Mouse (Mus musculus): ENCODE data around the gene Commd8. TPM values are rescaled to one million over a fixed set of nuclear protein-coding genes. Genes with fewer than 3 reads are reported as not detected.

Commd8 gene
- polyA plus RNA-seq, 1 experiment from 2014 or later = 117 TPM

DNA sequence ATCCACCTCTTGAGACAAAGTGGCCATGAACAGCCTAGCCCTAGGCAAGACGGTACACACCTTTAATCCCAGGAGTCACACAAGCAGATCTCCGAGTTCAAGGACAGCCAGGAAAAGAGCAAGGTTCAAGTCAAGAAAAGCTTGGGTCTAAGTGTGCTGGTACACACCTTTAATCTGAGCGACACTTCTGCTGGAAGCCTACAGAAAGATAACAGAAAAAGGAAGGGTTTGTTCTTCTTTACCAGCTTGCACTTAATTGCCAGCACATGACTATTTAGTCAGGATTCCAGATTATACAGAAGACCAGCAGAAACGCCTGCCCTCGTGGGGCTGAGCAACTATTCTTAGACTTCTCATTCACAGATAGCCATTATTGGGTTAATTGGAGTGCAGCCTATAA lies 23.9 kb upstream of the Commd8 start:
- 81% methylated on average over 5 of the region's 5 CpGs for WGBS
- H3K27me3 ChIP-seq (ENCODE audit: control insufficient read depth, insufficient read depth, low read length) = no peaks in the 10 kb centered on the region
- no peak overlapping the region for H3K9ac ChIP-seq (ENCODE audit: low read length)
- H3K9me3 ChIP-seq (ENCODE audit: control insufficient read depth, low read length) = no peaks in the 10 kb centered on the region
- DNase-seq (ENCODE audit: low spot score) = no peak
- H3K4me3 ChIP-seq (ENCODE audit: low read depth, low read length) = no peak overlapping the region
- H3K4me1 ChIP-seq (replicated peaks; ENCODE audit: control insufficient read depth, insufficient read depth) = no peaks in the 10 kb centered on the region
- H3K36me3 ChIP-seq (ENCODE audit: control insufficient read depth, insufficient read depth, low read length) = no peaks in the 10 kb centered on the region
- no peak overlapping the region for H3K27ac ChIP-seq (replicated peaks)
- H3K4me2 ChIP-seq (replicated peaks; ENCODE audit: low read depth) = no peak overlapping the region
- TF ChIP-seq EP300 (optimal IDR thresholded peaks at IDR 0.05) = no peak
- TF ChIP-seq CTCF (IDR thresholded peaks at IDR 0.05; ENCODE audit: low read depth) = no peak
- no peak for ATAC-seq (ENCODE audit: low FRiP score, low TSS enrichment)

DNA sequence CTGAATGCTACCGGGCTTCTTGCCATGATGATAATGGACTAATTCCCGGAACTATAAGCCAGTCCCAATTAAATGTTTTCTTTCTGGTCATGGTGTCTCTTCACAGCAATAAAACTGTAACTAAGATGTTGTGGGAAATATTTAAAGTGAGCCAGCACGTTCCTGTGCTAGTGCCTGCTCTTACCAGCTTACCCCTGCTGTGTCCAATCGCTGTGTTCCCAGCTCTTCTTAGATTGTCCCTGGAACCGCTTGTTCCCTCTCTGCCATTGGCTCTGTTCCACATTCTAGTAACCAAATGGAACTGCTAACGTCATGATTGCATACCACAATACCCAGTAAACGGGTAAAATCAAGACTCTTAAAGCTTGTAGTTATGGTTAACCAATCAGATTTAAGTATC lies 23.2 kb upstream of the Commd8 start:
- Histone ChIP-seq H3K4me1 (replicated peaks; ENCODE audit: control insufficient read depth, insufficient read depth) (no peaks in the 10 kb centered on the region), H3K4me2 (replicated peaks; ENCODE audit: low read depth) (no peak overlapping the region), H3K9me3 (ENCODE audit: control insufficient read depth, low read length) (no peaks in the 10 kb centered on the region), H3K27me3 (ENCODE audit: control insufficient read depth, insufficient read depth, low read length) (no peaks in the 10 kb centered on the region), H3K4me3 (ENCODE audit: low read depth, low read length) (no peak overlapping the region), H3K27ac (replicated peaks) (no peak overlapping the region), H3K9ac (ENCODE audit: low read length) (no peak overlapping the region), H3K36me3 (ENCODE audit: control insufficient read depth, insufficient read depth, low read length) (no peaks in the 10 kb centered on the region)
- ATAC-seq (ENCODE audit: low FRiP score, low TSS enrichment) (no peak), DNase-seq (ENCODE audit: low spot score) (no peak)
- WGBS = 83% methylated on average over 7 of the region's 7 CpGs
- no peak for TF ChIP-seq CTCF (IDR thresholded peaks at IDR 0.05; ENCODE audit: low read depth)
- no peak for TF ChIP-seq EP300 (optimal IDR thresholded peaks at IDR 0.05)

DNA sequence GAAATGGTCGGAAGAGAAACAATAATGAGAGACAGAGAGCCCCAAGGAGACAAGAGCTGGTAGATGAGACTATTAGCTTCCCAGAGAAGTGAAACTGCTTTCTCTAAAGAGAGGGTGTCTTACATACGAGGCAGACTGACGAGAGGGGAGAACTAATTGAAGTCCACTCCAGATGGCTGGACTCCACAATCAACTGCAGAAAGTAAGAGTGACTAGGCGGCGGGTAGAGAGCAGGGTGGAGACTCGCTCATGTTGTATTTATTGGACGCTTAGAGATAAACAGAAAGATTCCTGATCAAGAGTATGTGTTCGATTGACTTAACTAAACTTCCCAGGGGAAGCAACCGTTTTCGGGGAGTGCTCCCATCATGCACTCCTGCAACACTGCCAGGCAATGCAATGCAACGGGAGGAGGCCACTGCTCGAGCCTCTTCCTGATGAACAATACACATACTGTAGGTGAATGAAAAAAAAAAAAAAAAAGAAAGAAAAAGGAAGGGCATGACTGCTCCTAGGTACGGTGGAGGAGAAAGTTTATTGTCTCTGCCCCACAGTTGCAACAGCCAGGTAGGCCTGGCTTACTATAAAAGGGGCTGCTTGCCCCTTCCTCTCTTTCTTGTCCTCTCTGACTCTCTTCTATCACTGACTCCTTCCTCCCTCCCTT lies 16.6 kb upstream of the Commd8 start:
- no peaks in the 10 kb centered on the region for H3K9me3 ChIP-seq (ENCODE audit: control insufficient read depth, low read length)
- H3K36me3 ChIP-seq (ENCODE audit: control insufficient read depth, insufficient read depth, low read length) = no peaks in the 10 kb centered on the region
- H3K27ac ChIP-seq (replicated peaks) = no peak overlapping the region
- ATAC-seq (ENCODE audit: low FRiP score, low TSS enrichment) (no peak), DNase-seq (ENCODE audit: low spot score) (no peak)
- no peak overlapping the region for H3K9ac ChIP-seq (ENCODE audit: low read length)
- H3K4me3 ChIP-seq (ENCODE audit: low read depth, low read length) = no peak overlapping the region
- no peak for TF ChIP-seq CTCF (IDR thresholded peaks at IDR 0.05; ENCODE audit: low read depth)
- no peak for TF ChIP-seq EP300 (optimal IDR thresholded peaks at IDR 0.05)
- no peaks in the 10 kb centered on the region for H3K4me1 ChIP-seq (replicated peaks; ENCODE audit: control insufficient read depth, insufficient read depth)
- no peaks in the 10 kb centered on the region for H3K27me3 ChIP-seq (ENCODE audit: control insufficient read depth, insufficient read depth, low read length)
- 0 out of 2 replicates have a peak overlapping the region, but pooled peaks have one; percentile 25 for H3K4me2 ChIP-seq (replicated peaks; ENCODE audit: low read depth)
- 65% methylated on average over 13 of the region's 13 CpGs for WGBS

DNA sequence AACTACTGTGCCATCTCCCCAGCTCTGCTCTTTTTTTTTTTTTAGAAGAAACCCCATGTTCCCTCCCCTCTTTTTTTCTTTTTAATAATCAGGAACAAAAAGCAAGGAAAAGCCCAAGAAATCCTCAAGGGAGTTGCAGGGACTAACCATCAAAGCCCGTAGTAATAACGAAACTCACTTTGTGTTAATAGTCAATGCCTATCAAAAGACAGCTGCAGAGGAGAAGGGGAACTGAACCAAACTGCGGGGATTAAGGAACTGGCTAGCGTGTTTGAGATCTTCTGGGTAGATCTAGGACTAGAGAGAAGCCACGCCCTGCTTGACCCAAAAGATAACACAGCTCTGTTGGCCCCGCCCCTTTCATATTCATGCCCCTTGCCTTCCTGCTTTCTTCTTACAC lies 15.9 kb upstream of the Commd8 start:
- H3K27me3 ChIP-seq (ENCODE audit: control insufficient read depth, insufficient read depth, low read length) = no peaks in the 10 kb centered on the region
- H3K27ac ChIP-seq (replicated peaks) = no peak overlapping the region
- H3K4me3 ChIP-seq (ENCODE audit: low read depth, low read length) = no peak overlapping the region
- no peaks in the 10 kb centered on the region for H3K4me1 ChIP-seq (replicated peaks; ENCODE audit: control insufficient read depth, insufficient read depth)
- ATAC-seq (ENCODE audit: low FRiP score, low TSS enrichment) = no peak
- H3K36me3 ChIP-seq (ENCODE audit: control insufficient read depth, insufficient read depth, low read length) = no peaks in the 10 kb centered on the region
- H3K9ac ChIP-seq (ENCODE audit: low read length) = no peak overlapping the region
- 71% methylated on average over 6 of the region's 6 CpGs for WGBS
- H3K9me3 ChIP-seq (ENCODE audit: control insufficient read depth, low read length) = no peaks in the 10 kb centered on the region
- no peak for DNase-seq (ENCODE audit: low spot score)
- H3K4me2 ChIP-seq (replicated peaks; ENCODE audit: low read depth) = 0 out of 2 replicates have a peak overlapping the region, but pooled peaks have one; percentile 25
- TF ChIP-seq EP300 (optimal IDR thresholded peaks at IDR 0.05) (no peak), CTCF (IDR thresholded peaks at IDR 0.05; ENCODE audit: low read depth) (no peak)

DNA sequence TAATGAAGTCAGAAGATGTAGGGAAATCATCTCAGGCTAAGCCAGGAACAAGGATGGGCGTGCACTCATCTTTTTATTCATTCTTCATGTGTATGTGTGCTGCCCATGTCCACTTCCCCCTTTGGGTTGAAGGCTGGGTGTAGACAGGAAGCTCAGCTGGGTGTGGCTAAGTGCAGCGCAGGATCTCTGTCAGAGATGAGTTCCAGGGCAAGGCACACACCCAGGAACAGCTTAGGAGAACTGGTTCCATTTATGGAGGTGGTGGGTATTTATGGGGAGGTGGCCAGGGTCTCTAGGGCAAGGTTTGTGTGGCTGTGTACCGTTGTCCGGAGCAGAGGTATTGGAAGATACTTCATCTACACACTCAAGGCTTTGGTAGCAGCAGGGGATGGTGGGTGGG lies 14.8 kb upstream of the Commd8 start:
- Histone ChIP-seq H3K4me3 (ENCODE audit: low read depth, low read length) (no peak overlapping the region), H3K27ac (replicated peaks) (no peak overlapping the region), H3K36me3 (ENCODE audit: control insufficient read depth, insufficient read depth, low read length) (no peaks in the 10 kb centered on the region), H3K27me3 (ENCODE audit: control insufficient read depth, insufficient read depth, low read length) (no peaks in the 10 kb centered on the region), H3K9me3 (ENCODE audit: control insufficient read depth, low read length) (no peaks in the 10 kb centered on the region), H3K4me2 (replicated peaks; ENCODE audit: low read depth) (no peak overlapping the region), H3K9ac (ENCODE audit: low read length) (no peak overlapping the region), H3K4me1 (replicated peaks; ENCODE audit: control insufficient read depth, insufficient read depth) (no peaks in the 10 kb centered on the region)
- no peak for ATAC-seq (ENCODE audit: low FRiP score, low TSS enrichment)
- TF ChIP-seq EP300 (optimal IDR thresholded peaks at IDR 0.05) (no peak), CTCF (IDR thresholded peaks at IDR 0.05; ENCODE audit: low read depth) (no peak)
- no peak for DNase-seq (ENCODE audit: low spot score)
- 83% methylated on average over 4 of the region's 4 CpGs for WGBS

DNA sequence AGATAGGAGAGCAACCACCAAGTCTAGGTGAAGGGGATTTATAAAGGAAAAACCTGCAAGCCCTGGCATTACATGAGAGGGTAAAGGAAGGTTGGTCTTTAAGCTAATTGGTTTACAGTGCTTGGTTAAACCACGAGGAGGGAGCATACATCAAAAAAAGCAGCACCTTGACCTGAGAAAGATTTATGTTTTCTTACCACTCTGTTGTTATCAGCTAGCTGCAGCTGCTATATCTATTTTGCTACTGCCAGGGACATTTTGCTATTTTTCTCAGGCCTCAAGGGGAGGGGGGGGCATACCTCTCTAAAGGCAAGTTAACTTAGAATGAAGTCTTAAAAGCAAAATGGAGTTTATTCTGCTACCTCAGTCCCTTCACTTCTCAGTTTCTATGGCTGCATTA lies 13.2 kb upstream of the Commd8 start:
- Histone ChIP-seq H3K27me3 (ENCODE audit: control insufficient read depth, insufficient read depth, low read length) (no peaks in the 10 kb centered on the region), H3K9me3 (ENCODE audit: control insufficient read depth, low read length) (no peaks in the 10 kb centered on the region), H3K4me3 (ENCODE audit: low read depth, low read length) (no peak overlapping the region), H3K36me3 (ENCODE audit: control insufficient read depth, insufficient read depth, low read length) (no peaks in the 10 kb centered on the region), H3K27ac (replicated peaks) (no peak overlapping the region), H3K9ac (ENCODE audit: low read length) (no peak overlapping the region), H3K4me1 (replicated peaks; ENCODE audit: control insufficient read depth, insufficient read depth) (no peaks in the 10 kb centered on the region), H3K4me2 (replicated peaks; ENCODE audit: low read depth) (no peak overlapping the region)
- no peak for DNase-seq (ENCODE audit: low spot score)
- WGBS = 22% methylated on average over 1 of the region's 1 CpGs
- TF ChIP-seq EP300 (optimal IDR thresholded peaks at IDR 0.05) (no peak), CTCF (IDR thresholded peaks at IDR 0.05; ENCODE audit: low read depth) (no peak)
- ATAC-seq (ENCODE audit: low FRiP score, low TSS enrichment) = no peak
